Mouse (Mus musculus) spleen, postnatal 10 days (tissue): ENCODE results near the gene Edil3.

Experiments
- DNase-seq, 2 experiments: peaks; one replicate each; pipeline ENCODE4 v3.0.0; 2021 to 2022; ENCODE audit warnings: low spot score in 2 of 2

Gene Edil3

GRCm38 (mm10) chr13:89253990-89254642 lies 432.8 kb downstream of the Edil3 start:
- DNase-seq: peak in 1 of 2 experiments; percentile 30

GRCm38 (mm10) chr13:89256906-89257305 lies 435.6 kb downstream of the Edil3 start:
- no peak for DNase-seq

GRCm38 (mm10) chr13:89286696-89287305 lies 465.5 kb downstream of the Edil3 start:
- no peak for DNase-seq

- DNase-seq: no peak
Observed at GRCm38 (mm10) chr13:89288201-89288600, 466.9 kb downstream of the Edil3 start.

- DNase-seq: no peak
Observed at GRCm38 (mm10) chr13:89321155-89321554, 499.9 kb downstream of the Edil3 start.

GRCm38 (mm10) chr13:89324282-89324681 lies 503.0 kb downstream of the Edil3 start:
- no peak for DNase-seq

- DNase-seq: no peak
Observed at GRCm38 (mm10) chr13:89334494-89334893, 513.2 kb downstream of the Edil3 start.

GRCm38 (mm10) chr13:89335908-89336579 lies 514.8 kb downstream of the Edil3 start:
- DNase-seq: no peak

GRCm38 (mm10) chr13:89339055-89339454 lies 517.8 kb downstream of the Edil3 start:
- DNase-seq: no peak

- no peak for DNase-seq
Observed at GRCm38 (mm10) chr13:89339776-89340175, 518.5 kb downstream of the Edil3 start.

- DNase-seq: no peak
Observed at GRCm38 (mm10) chr13:89355234-89355633, 534.0 kb downstream of the Edil3 start.

GRCm38 (mm10) chr13:89358407-89358806 lies 537.1 kb downstream of the Edil3 start:
- DNase-seq: no peak

- DNase-seq: no peak
Observed at GRCm38 (mm10) chr13:89362274-89362673, 541.0 kb downstream of the Edil3 start.

GRCm38 (mm10) chr13:89371253-89371652 lies 550.0 kb downstream of the Edil3 start:
- no peak for DNase-seq

- DNase-seq: no peak
Observed at GRCm38 (mm10) chr13:89371656-89372240, 550.5 kb downstream of the Edil3 start.
